Mouse (Mus musculus) limb, embryonic 15.5 days (tissue): Measurements from ENCODE around the gene Gm14391. TPM values are rescaled to one million over a fixed set of nuclear protein-coding genes. Genes with fewer than 3 reads are reported as not detected.
"Not testable (repeated sequence)": the region's sequence is repeated elsewhere in the genome, so short reads cannot be mapped to it uniquely, and the experiment has no call there.

ENCODE experiments used
- ATAC-seq: fragments of 200-750 bp; cut with Nextera tagmentation; 2 replicates; pipeline ENCODE4 v1.8.0; 2017; ENCODE audit warnings: low read depth, moderate TSS enrichment; ENCODE audit not compliant: insufficient number of reproducible peaks, low FRiP score, low TSS enrichment
- H3K27ac ChIP-seq: fragments of 300-500 bp; sonication (generic); 2 replicates; pipeline ENCODE4 v1.5.1; 2015; ENCODE audit warnings: moderate library complexity, mild to moderate bottlenecking, inconsistent platforms
- H3K27me3 ChIP-seq: fragments of 300-500 bp; sonication (generic); 2 replicates; pipeline ENCODE4 v1.6.1; 2015; ENCODE audit warnings: inconsistent platforms
- H3K36me3 ChIP-seq: fragments of 300-500 bp; sonication (generic); 2 replicates; pipeline ENCODE4 v1.6.1; 2015; ENCODE audit warnings: inconsistent platforms
- H3K4me1 ChIP-seq: fragments of 300-500 bp; sonication (generic); 2 replicates; pipeline ENCODE4 v1.6.1; 2015; ENCODE audit warnings: inconsistent platforms
- H3K4me2 ChIP-seq: fragments of 300-500 bp; sonication (generic); 2 replicates; pipeline ENCODE4 v1.6.1; 2015; ENCODE audit warnings: mild to moderate bottlenecking, inconsistent platforms
- H3K4me3 ChIP-seq: fragments of 300-500 bp; sonication (generic); 2 replicates; pipeline ENCODE4 v1.5.1; 2015; ENCODE audit warnings: mild to moderate bottlenecking, inconsistent platforms
- H3K9ac ChIP-seq: fragments of 300-500 bp; sonication (generic); 2 replicates; pipeline ENCODE4 v1.6.1; 2015; ENCODE audit warnings: inconsistent platforms
- H3K9me3 ChIP-seq: fragments of 300-500 bp; sonication (generic); 2 replicates; pipeline ENCODE4 v1.6.1; 2016; ENCODE audit warnings: inconsistent platforms
- WGBS: fragments of 180-500 bp; shearing (Covaris S2); methylation state at CpG from one replicate; pipeline ENCODE4 v1.1.7; 2015; 5-methylcytosine and 5-hydroxymethylcytosine counted together
- polyA plus RNA-seq: library from polyadenylated mRNA; unstranded; fragments of >200 nt; fragmentation: Nextera tagmentation; extraction: Ambion mirVana; gene quantifications from 2 replicates; pipeline ENCODE4 v1.2.1, GENCODE M21; 2015

Gm14391 gene
- polyA plus RNA-seq: 6.7 and 10.5 TPM in 2 replicates

DNA sequence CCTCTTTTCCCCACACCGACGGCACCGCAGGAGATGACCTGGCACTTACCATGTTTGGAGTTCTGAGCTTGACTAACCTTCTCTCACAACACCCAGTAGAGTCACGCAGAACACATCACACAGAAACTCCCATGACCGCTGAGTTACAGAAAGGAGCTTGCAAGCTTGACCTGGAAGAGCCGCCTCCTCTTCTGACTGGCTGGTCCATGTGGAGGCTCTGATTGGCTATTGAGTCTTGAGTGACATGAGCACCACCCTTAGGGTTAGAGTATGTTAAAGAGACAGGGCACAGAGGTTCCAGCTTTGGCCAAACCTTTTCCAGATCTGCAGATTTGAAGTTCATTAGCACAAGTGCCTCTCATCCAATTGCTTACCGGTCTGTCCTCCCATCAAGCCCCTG is at the start of gene Gm14391:
Gene Gm14391, minus strand, starts transcription at position 186 of the 400 bp plus-strand sequence.
- not testable (repeated sequence) for H3K4me2 ChIP-seq, H3K9me3 ChIP-seq, H3K4me1 ChIP-seq, H3K9ac ChIP-seq, H3K36me3 ChIP-seq, H3K27me3 ChIP-seq, ATAC-seq, H3K4me3 ChIP-seq, H3K27ac ChIP-seq
- WGBS: no CpG with 5 or more reads among the region's 7 CpGs

- H3K27ac ChIP-seq, ATAC-seq, H3K4me3 ChIP-seq, H3K4me1 ChIP-seq, H3K4me2 ChIP-seq, H3K9me3 ChIP-seq, H3K36me3 ChIP-seq, H3K9ac ChIP-seq, H3K27me3 ChIP-seq: not testable (repeated sequence)
- WGBS: 59% methylated on average over 1 of the region's 1 CpGs
These were observed 27.7 kb downstream of the Gm14391 start for GRCm38 (mm10) chr2:175179008-175179407.

- H3K9ac ChIP-seq: no peak overlapping the region
- ATAC-seq: no peak
- no peak overlapping the region for H3K4me2 ChIP-seq
- H3K36me3 ChIP-seq: no peaks in the 10 kb centered on the region
- 87% methylated on average over 6 of the region's 6 CpGs for WGBS
- H3K4me1 ChIP-seq: no peaks in the 10 kb centered on the region
- no peaks in the 10 kb centered on the region for H3K9me3 ChIP-seq
- no peak overlapping the region for H3K4me3 ChIP-seq
- H3K27ac ChIP-seq: no peak overlapping the region
- H3K27me3 ChIP-seq: no peaks in the 10 kb centered on the region
These were observed 30.4 kb downstream of the Gm14391 start for GRCm38 (mm10) chr2:175176312-175176711.

GRCm38 (mm10) chr2:175175401-175176180 is 31.1 kb downstream of the Gm14391 start, which contains the start of gene Gm14443:
Gm14443 (minus strand) TSS chr2:175175871.
- not testable (repeated sequence) for H3K27me3 ChIP-seq, H3K4me1 ChIP-seq, H3K36me3 ChIP-seq, H3K9me3 ChIP-seq, H3K4me2 ChIP-seq, H3K9ac ChIP-seq, H3K4me3 ChIP-seq, H3K27ac ChIP-seq, ATAC-seq
- 77% methylated on average over 12 of the region's 12 CpGs for WGBS

- not testable (repeated sequence) for H3K4me2 ChIP-seq, H3K4me1 ChIP-seq, H3K36me3 ChIP-seq, H3K27ac ChIP-seq, H3K9me3 ChIP-seq, H3K9ac ChIP-seq, H3K4me3 ChIP-seq, H3K27me3 ChIP-seq, ATAC-seq
- WGBS: 79% methylated on average over 2 of the region's 2 CpGs
These were observed 32.7 kb downstream of the Gm14391 start for GRCm38 (mm10) chr2:175174058-175174457.

- 86% methylated on average over 3 of the region's 3 CpGs for WGBS
- H3K27me3 ChIP-seq, H3K9ac ChIP-seq, H3K4me3 ChIP-seq, H3K27ac ChIP-seq, H3K4me2 ChIP-seq, H3K9me3 ChIP-seq, H3K36me3 ChIP-seq, H3K4me1 ChIP-seq, ATAC-seq: not testable (repeated sequence)
These were observed 33.7 kb downstream of the Gm14391 start for GRCm38 (mm10) chr2:175172906-175173595.

GRCm38 (mm10) chr2:175172123-175172522 is 34.6 kb downstream of the Gm14391 start:
- Histone ChIP-seq H3K9ac (no peak overlapping the region), H3K4me3 (no peak overlapping the region), H3K4me2 (no peak overlapping the region), H3K27ac (no peak overlapping the region), H3K4me1 (no peaks in the 10 kb centered on the region), H3K9me3 (no peaks in the 10 kb centered on the region), H3K36me3 (no peaks in the 10 kb centered on the region), H3K27me3 (no peaks in the 10 kb centered on the region)
- 87% methylated on average over 3 of the region's 3 CpGs for WGBS
- no peak for ATAC-seq

GRCm38 (mm10) chr2:175166870-175167269 is 39.8 kb downstream of the Gm14391 start:
- H3K4me3 ChIP-seq, ATAC-seq, H3K27me3 ChIP-seq, H3K4me1 ChIP-seq, H3K9ac ChIP-seq, H3K9me3 ChIP-seq, H3K27ac ChIP-seq, H3K36me3 ChIP-seq, H3K4me2 ChIP-seq: not testable (repeated sequence)
- WGBS: 90% methylated on average over 2 of the region's 2 CpGs

DNA sequence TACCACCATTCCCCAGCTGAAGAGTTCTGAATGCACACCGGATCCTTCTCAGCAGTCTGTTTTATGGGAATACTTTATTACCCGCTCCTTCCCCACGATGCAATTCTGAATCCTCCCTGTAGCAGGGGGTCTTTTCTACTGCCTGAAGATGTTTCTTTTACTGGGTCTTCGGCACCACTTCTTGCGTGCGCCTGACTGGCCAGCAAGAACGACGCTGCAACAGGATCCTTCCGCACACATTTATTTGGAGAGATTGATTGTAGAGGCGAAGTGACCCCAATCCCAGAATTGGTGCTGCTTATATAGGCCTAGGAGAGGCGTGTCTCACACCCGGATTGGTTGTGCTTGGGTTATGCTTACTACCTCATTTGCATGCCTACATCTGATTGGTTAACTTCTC is 41.6 kb downstream of the Gm14391 start:
- not testable (repeated sequence) for ATAC-seq, H3K27me3 ChIP-seq, H3K9me3 ChIP-seq, H3K27ac ChIP-seq, H3K4me2 ChIP-seq, H3K4me1 ChIP-seq, H3K9ac ChIP-seq, H3K36me3 ChIP-seq, H3K4me3 ChIP-seq
- WGBS: 94% methylated on average over 12 of the region's 12 CpGs

DNA sequence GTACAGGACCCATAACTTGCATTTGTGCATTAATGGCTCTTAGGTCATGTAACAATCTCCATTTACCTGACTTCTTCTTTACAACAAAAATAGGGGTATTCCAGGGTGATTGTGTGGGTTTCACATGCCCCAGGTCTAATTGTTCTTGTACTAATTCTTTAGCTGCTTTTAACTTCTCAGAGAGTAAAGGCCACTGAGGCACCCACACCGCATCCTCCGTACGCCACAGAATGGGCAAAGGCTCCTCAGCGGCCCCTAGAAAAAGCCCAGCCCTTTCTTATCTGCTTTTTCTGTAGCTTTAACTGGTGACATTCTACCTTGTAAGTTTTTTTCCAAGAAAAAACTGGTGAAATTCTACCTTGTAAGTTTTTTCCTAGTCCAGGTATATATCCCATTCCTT is 45.3 kb downstream of the Gm14391 start:
- H3K36me3 ChIP-seq, H3K9ac ChIP-seq, ATAC-seq, H3K27me3 ChIP-seq, H3K27ac ChIP-seq, H3K4me1 ChIP-seq, H3K4me2 ChIP-seq, H3K4me3 ChIP-seq, H3K9me3 ChIP-seq: not testable (repeated sequence)
- 95% methylated on average over 4 of the region's 4 CpGs for WGBS

DNA sequence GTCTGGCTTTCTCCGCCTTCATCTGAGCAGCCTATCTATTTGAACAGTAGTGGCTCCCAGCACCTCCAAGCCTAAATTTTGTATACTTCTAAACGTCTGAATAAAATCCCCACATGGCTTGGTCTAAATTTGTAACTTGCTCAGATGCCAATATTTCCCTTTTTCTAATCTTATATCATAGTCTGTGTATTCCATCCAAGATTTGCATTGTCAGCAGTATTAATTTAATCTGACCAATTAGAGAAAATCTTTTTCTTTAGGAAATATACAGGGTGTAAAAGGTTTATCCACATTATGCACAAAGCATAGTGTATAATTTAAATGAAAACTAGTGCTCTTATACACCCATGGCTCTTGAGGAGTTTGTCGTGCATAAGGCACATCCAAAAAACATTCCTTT is 48.1 kb downstream of the Gm14391 start:
- Histone ChIP-seq H3K9me3 (no peaks in the 10 kb centered on the region), H3K4me2 (no peak overlapping the region), H3K27me3 (no peaks in the 10 kb centered on the region), H3K27ac (no peak overlapping the region), H3K4me1 (no peaks in the 10 kb centered on the region), H3K9ac (no peak overlapping the region), H3K36me3 (no peaks in the 10 kb centered on the region), H3K4me3 (no peak overlapping the region)
- ATAC-seq: no peak
- WGBS: 85% methylated on average over 3 of the region's 3 CpGs

GRCm38 (mm10) chr2:175156696-175157095 is 50.0 kb downstream of the Gm14391 start:
- no peaks in the 10 kb centered on the region for H3K36me3 ChIP-seq

More at GRCm38 (mm10) chr2:175156696-175157095, 50.0 kb downstream of the Gm14391 start:
- Histone ChIP-seq H3K27me3 (no peaks in the 10 kb centered on the region), H3K4me1 (no peaks in the 10 kb centered on the region), H3K9ac (no peak overlapping the region), H3K27ac (no peak overlapping the region), H3K4me2 (no peak overlapping the region), H3K9me3 (no peaks in the 10 kb centered on the region), H3K4me3 (no peak overlapping the region)
- 91% methylated on average over 13 of the region's 13 CpGs for WGBS
- no peak for ATAC-seq
